Mouse (Mus musculus): ENCODE measurements around the gene 1110051M20Rik. TPM values are rescaled to one million over a fixed set of nuclear protein-coding genes. Genes with fewer than 3 reads are reported as not detected.

1110051M20Rik gene
- total RNA-seq, 2 experiments from 2014 or later, result 99.7 to 106 TPM

- intact Hi-C loops (cut with DNase I), result no loop called here
Measured at GRCm38 (mm10) chr2:91377038-91377437, 67.5 kb downstream of the 1110051M20Rik start.

DNA sequence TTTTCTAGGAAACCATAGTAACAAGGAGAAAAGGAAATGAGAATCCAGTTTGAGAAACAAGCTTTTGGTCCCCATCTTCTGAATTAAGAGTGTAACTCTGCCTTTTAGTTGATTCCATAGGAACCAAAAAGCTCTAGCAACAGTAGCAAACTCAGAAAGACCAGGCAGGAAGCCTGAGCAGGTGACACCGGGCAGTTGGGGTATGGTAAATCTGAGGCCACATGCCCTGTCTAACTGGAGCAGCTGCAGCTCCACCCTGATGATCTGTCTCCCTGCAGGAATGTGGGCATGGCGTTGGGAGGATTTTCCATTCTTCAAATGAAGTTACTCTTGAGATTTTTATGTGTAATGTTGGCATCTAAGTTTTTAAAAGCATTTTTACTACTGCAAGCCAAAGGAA, 74.2 kb downstream of the 1110051M20Rik start:
- DNase-seq (ENCODE audit: extremely low spot score in 1 of 2, low spot score in 2 of 2), result no peak
- intact Hi-C loops (cut with DNase I), result no loop called here

More at GRCm38 (mm10) chr2:91377038-91377437, 67.5 kb downstream of the 1110051M20Rik start:
- DNase-seq (ENCODE audit: extremely low spot score in 1 of 2, low spot score in 2 of 2), result no peak

- no peak for DNase-seq (ENCODE audit: extremely low spot score in 1 of 2, low spot score in 2 of 2)
- intact Hi-C loops (cut with DNase I), result no loop called here
Measured at GRCm38 (mm10) chr2:91363272-91363671, 81.2 kb downstream of the 1110051M20Rik start.

DNA sequence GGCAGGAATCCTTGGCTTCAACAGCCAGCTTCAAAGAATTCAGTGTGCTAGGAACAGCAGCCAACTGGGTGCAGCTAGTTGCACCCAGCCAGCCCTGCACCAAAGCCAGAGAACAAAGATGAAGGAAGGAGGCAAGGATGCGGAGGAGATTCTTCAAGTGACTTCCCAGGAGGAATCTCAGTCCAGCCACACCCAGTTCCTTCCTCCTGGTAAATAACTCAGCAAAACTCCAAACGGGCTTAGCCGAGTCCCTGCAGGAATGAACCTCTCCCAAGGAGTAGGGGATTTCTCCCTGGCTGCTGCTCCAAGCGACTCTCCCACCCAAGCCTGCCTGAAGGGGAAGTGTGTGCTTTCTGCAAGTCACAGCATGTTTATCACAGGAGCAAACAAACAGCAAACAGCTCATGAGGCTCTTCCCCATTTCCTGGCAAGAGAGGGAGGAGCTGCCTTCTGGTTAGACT, 83.4 kb downstream of the 1110051M20Rik start:
- intact Hi-C loops (cut with DNase I), result no loop called here
- DNase-seq (ENCODE audit: extremely low spot score in 1 of 2, low spot score in 2 of 2), result peak in 1 of 2 experiments; percentile 52

- intact Hi-C loops (cut with DNase I), result no loop called here
- no peak for DNase-seq (ENCODE audit: extremely low spot score in 1 of 2, low spot score in 2 of 2)
Measured at GRCm38 (mm10) chr2:91355767-91356166, 88.7 kb downstream of the 1110051M20Rik start.

DNA sequence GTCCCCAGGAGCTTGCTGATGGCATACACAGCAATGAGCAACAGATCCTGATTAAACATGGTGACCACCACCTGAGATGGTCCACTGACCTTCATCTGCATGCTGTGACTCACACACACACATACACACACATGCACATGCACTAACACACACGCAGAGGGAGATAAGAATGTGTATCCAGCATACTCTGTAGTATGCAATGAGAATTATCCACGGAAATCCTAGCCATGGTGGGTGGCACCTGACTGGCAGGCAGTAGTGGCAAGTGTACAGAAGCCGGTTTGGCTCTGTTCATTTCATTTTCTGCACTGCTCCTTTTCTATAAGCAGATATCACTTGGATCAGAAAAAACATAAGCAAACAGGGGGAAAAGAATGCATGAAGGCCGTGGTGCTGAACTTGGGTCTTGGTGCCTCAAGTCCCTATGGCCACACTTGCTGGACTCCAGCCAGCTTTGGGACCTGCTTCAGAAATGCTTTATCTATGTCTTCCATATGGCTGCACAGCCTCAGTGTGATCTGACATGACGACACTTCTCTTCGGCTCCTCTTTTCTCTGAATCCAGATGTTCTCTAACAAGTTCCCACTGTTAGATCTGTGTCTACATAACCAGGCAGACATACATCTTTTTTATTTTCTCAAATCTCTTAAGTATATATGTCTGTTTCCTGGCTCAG, 89.6 kb downstream of the 1110051M20Rik start:
- no peak for DNase-seq (ENCODE audit: extremely low spot score in 1 of 2, low spot score in 2 of 2)
- intact Hi-C loops (cut with DNase I), result no loop called here

GRCm38 (mm10) chr2:91353854-91354253, 90.7 kb downstream of the 1110051M20Rik start:
- no peak for DNase-seq (ENCODE audit: extremely low spot score in 1 of 2, low spot score in 2 of 2)
- intact Hi-C loops (cut with DNase I), result no loop called here

DNA sequence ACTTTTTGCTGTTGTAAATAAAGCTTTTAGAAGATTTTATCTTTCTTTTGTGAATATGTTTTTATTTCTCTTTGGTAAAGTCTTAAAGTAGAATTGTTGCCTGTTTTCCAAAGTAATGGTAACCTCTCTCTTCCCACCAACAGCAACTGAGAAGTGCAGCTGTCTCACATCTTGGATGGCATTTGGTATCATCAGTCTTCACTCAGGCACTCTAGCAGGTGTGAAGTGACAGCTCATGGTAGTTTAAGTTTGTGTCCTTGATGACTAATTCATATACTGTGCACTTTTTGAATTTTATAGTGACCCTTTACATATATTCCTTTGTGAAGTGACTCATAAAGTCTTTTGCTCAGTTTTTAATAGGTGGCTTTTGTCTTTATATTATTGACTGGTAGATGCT, 92.7 kb downstream of the 1110051M20Rik start:
- intact Hi-C loops (cut with DNase I), result no loop called here
- no peak for DNase-seq (ENCODE audit: extremely low spot score in 1 of 2, low spot score in 2 of 2)

DNA sequence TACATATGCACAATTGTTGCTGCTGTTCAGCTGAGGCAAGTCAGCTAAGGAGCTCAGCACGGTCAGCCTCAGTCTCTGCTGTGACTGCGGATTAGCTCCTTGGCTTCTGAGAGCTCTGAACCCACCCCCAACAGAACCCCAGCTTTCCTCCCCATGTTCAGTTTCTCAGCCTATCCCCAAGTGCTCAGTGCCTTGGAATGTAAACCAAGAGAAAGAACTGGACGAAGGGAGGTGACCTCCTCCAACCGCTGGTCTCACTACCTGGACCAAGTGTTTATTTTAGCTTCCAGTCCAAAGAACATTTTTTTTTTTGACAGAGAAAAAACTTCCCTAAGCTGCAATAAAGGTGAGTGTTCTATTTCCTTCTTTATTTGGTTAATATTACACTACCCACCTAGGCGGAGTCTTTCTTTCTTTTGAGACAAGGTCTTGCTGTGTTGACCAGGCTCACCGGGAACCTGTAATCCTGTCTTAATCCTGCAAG, 94.5 kb downstream of the 1110051M20Rik start:
- intact Hi-C loops (cut with DNase I), result no loop called here
- no peak for DNase-seq (ENCODE audit: extremely low spot score in 1 of 2, low spot score in 2 of 2)

DNA sequence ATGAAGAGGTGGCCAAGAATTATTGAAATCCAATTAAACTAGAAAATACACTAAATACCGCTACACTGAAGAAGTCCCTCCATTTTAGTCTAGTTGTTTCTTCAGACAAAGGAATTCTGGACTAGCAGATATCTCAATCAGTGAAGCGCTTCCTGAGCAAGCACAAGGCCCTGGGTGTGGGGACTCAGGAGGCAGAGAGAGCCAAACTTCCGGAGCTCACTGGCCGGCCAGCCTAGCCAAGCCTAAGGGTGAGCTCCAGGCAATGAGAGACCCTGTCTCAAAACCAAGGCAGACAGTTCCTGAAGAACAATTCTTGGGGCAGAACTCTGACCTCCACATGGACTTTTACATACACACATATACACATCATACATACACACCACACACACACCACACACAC, 95.6 kb downstream of the 1110051M20Rik start:
- DNase-seq (ENCODE audit: extremely low spot score in 1 of 2, low spot score in 2 of 2), result no peak
- intact Hi-C loops (cut with DNase I), result no loop called here

GRCm38 (mm10) chr2:91345644-91346043, 98.9 kb downstream of the 1110051M20Rik start:
- intact Hi-C loops (cut with DNase I), result no loop called here
- no peak for DNase-seq (ENCODE audit: extremely low spot score in 1 of 2, low spot score in 2 of 2)

DNA sequence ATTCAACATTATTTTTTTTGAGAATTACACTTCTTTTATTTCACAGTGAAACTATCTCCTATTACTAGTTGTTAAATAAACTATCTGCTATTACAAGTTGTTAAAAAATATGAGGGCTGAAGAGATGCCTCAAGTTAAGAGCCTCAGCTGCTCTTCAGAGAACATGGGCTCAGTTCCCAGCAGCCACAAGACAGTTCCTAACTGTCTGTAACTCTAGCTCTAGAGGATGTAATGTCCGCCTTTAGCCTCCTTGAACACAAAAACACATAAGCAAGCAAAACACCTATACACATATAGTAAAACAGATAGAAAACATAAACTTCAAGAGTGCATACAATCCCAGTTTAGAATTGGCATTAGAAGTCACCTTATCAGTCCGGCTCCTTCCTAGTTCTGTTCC, 104.9 kb downstream of the 1110051M20Rik start:
- intact Hi-C loops (cut with DNase I), result no loop called here
- no peak for DNase-seq (ENCODE audit: extremely low spot score in 1 of 2, low spot score in 2 of 2)

DNA sequence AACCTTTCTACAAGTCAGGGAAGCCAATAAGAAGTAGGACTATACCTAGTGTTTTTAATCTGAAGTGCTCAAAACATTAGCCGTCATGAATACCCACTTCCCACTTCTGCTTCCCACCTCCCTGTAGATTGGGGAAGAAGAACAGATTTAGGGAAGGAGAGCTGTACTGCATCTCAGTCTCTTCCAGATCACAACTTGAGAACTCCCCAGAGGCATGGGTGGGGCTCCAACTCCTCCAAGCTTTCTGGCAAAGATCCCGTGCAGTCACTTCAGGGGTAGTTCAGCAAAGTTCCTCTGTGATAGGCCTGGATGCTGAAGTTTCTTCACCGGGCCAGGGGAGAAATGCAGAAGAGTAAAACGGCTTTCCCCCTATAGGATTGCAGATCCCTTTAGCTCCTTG, 109.4 kb downstream of the 1110051M20Rik start:
- intact Hi-C loops (cut with DNase I), result no loop called here
- DNase-seq (ENCODE audit: extremely low spot score in 1 of 2, low spot score in 2 of 2), result peak in 1 of 2 experiments; percentile 65

DNA sequence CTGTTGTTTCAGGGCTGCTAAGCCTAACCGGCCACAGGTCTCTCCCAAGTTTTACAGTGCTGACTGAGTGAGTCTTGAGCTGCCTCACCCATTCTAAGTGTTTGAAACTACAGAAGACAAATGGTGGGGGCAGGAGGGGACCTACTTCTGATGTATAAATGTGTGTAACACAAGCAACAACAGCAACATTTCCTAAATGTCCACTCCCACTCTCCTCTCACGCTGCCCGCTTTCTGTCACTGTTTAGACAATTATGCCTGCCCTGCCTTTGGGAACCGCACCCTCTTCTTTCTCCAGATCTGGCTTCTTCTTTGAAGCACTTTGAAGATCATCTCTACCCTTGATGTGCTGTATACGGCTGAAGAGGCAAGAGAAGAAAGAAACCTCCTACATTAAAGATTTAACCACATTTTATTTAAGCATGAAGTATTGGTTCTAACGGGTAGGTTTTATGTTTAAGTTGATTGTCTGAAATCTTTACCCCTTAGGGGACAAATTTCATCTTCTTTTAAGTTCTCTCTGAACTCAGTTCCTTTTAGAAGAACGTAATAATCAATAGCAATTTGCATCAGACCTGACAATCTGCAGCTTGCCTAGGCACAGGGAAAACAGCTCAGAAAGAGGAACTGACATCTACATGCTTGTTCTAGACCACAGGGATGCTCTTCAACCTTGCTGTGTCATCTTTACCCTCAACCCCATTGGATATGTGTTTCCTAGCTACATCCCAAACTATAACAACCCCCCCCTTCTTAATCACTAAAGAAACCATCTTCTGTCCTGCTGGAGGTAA, 113.3 kb downstream of the 1110051M20Rik start:
- intact Hi-C loops (cut with DNase I), result no loop called here
- no peak for DNase-seq (ENCODE audit: extremely low spot score in 1 of 2, low spot score in 2 of 2)

GRCm38 (mm10) chr2:91329996-91330738, 114.3 kb downstream of the 1110051M20Rik start:
- peak in 1 of 2 experiments; percentile 33 for DNase-seq (ENCODE audit: extremely low spot score in 1 of 2, low spot score in 2 of 2)
- intact Hi-C loops (cut with DNase I), result no loop called here

GRCm38 (mm10) chr2:91328729-91329125, 115.8 kb downstream of the 1110051M20Rik start:
- intact Hi-C loops (cut with DNase I), result no loop called here
- DNase-seq (ENCODE audit: extremely low spot score in 1 of 2, low spot score in 2 of 2), result no peak

DNA sequence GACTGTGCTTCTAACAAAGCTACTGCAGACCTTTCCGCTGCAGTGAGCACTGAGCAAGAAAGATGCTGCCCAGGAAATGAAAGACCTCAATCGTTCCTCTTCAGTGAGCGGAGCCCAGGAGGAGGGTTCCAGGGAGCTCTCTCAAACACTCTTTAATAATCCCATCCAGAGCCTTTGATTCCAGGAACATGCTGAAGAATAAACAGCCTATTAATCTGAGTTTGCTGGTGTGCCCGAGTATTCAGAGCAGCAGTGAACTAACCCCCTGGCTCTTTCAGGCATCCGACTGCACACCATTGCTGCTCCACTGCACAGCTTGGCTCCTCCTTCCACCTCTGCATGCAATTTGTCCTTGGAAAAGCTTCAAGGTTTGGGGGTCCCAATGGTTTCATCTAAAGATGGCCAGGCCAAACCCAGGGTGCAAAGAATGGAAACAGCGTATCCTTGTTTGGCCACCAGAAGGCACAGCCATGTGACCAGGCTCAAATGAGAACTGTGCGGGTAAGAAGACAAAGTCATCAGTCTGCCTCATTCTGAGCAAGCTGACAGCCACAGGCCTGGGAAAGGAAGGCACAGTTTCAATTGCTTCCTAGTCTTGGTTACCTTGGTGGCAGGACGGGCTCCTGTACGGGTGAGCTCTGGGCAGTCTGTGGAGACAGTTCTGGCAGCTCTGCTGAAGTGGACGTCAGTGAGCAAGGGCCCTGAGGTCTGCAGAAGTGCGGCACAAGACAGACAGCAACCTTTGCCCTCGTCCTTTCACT, 116.4 kb downstream of the 1110051M20Rik start:
- peak in 1 of 2 experiments; percentile 62 for DNase-seq (ENCODE audit: extremely low spot score in 1 of 2, low spot score in 2 of 2)
- intact Hi-C loops (cut with DNase I), result no loop called here

GRCm38 (mm10) chr2:91326746-91327350, 117.7 kb downstream of the 1110051M20Rik start:
- intact Hi-C loops (cut with DNase I), result no loop called here
- DNase-seq (ENCODE audit: extremely low spot score in 1 of 2, low spot score in 2 of 2), result no peak
